Mouse (Mus musculus) ovary, postnatal 36 days (tissue): ENCODE data around the gene Dock9.

Source experiments
- DNase-seq: peaks from one replicate; pipeline ENCODE4 v3.0.0; 2022; ENCODE audit warnings: low spot score, mixed read lengths

Dock9 gene

DNA sequence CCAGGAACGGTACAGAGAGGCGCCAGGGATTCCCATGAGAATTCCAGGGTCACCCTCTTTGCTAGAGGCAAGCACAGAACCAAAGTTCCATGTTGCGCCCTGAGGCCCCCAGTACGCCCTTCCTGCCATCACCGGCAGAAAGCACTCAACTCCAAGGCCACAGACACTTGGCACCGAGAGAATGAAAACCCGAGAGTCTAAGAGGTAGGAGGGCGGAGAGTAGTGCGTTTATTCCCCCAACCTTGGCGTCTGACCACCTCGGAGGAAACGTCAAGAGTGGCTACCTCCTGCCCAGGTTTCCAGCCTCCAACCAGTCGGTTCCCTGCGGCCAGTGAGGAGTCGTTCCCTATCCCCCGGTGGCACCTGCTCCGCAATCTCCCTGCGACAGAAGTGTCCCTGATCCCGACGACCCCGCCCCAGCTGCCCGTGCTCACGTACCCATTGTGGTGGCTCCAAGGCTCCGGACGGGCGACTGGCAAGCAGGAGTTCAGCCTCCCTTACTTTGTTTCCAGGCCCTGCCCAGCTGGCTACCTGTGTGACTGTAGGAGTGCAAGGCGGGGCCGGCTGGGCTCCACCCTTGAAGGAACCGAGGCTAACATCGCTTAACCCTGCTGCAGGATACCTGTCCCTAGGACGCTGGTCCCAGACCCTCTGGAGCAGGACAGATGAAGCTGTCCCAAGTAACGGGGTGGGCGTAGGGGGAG, 292.7 kb downstream of the Dock9 start, which contains the start of gene Slc15a1:
Gene Slc15a1, minus strand, starts transcription at position 472 of the 704 bp plus-strand sequence.
- DNase-seq = peak; percentile 19

DNA sequence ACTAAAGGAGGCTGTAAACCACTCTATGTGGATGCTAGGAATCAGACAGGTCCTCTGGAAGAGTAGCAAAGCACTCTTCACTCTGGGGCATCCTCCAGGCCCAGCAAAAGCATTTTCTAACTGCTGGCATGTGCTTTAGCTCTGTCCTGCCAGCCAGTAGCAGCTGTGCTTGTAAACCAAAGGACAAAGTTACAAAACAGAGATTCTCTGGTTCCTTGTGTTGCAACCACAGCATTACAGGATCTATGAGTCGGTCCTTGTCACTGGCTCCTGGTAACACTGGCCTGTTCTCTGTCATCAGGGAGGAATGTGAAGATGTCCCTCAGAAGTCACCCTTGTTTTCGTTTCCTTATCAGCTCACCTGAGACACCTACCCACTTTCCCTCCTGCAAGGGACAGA, 297.1 kb downstream of the Dock9 start:
- DNase-seq = no peak

GRCm38 (mm10) chr14:121499769-121500168, 297.9 kb downstream of the Dock9 start:
- no peak for DNase-seq

GRCm38 (mm10) chr14:121497800-121498199, 299.8 kb downstream of the Dock9 start:
- DNase-seq = no peak

- no peak for DNase-seq
Measured at GRCm38 (mm10) chr14:121495741-121496140, 301.9 kb downstream of the Dock9 start.

- no peak for DNase-seq
Measured at GRCm38 (mm10) chr14:121495120-121495519, 302.5 kb downstream of the Dock9 start.

GRCm38 (mm10) chr14:121494238-121494637, 303.4 kb downstream of the Dock9 start:
- DNase-seq = no peak

DNA sequence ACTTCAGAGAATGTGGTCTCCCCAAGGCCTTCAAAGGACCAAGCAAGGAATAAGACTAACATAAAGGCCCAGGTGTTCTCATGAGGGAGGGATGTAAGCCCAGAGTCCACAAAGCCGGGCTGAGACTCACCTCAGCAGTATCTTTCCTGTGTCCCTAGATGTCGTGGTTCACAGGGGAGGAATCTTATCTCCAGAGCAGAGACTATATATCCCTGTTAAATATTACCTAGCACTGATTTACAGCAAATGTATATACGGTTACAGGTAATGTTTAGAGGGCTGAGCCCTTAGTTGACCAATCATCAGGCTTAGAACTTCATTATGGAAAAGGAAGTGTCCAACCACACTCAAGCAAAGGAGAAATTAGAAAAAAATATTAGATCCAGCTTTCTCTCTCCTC, 303.9 kb downstream of the Dock9 start:
- no peak for DNase-seq

DNA sequence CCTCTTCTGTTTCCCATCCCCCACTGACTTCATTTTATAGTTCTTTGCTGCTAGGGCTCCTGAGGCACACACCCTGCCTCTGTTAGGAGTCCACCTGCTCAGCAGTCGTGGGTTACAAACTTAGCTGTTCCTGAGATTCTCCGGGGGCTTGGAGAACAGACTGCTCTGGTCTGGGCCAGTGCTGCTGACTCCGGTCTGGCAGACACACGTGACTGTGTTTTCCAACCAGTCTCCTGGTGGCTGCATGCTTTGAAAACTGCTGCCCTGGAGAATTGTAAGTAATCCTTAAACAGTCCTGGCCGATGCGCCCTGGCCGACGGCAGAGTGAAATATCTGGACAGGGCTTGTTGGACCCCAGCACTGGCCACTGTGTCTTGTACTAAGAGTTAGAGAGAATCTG, 305.3 kb downstream of the Dock9 start:
- DNase-seq = no peak
